Mouse (Mus musculus) lung, embryonic 14.5 days (tissue): ENCODE measurements around the gene Tnik. TPM values are rescaled to one million over a fixed set of nuclear protein-coding genes. Genes with fewer than 3 reads are reported as not detected.

Experiments
- ATAC-seq: fragments of 200-750 bp; cut with Nextera tagmentation; 2 replicates; pipeline ENCODE4 v1.8.0; 2017; ENCODE audit warnings: mild to moderate bottlenecking, moderate TSS enrichment, moderate library complexity; ENCODE audit not compliant: insufficient read depth
- DNase-seq: peaks from one replicate; pipeline ENCODE4 v3.0.0-alpha.2; 2015
- H3K27ac ChIP-seq: fragments of 300-500 bp; sonication (generic); 2 replicates; pipeline ENCODE4 v1.5.1; 2014; ENCODE audit warnings: low read depth, mild to moderate bottlenecking, moderate library complexity
- H3K27me3 ChIP-seq: fragments of 300-500 bp; sonication (generic); 2 replicates; pipeline ENCODE4 v1.6.1; 2014; ENCODE audit warnings: low read length, control low read depth; ENCODE audit not compliant: insufficient read depth
- H3K36me3 ChIP-seq: fragments of 300-500 bp; sonication (generic); 2 replicates; pipeline ENCODE4 v1.6.1; 2014; ENCODE audit warnings: control low read depth; ENCODE audit not compliant: insufficient read depth
- H3K4me1 ChIP-seq: fragments of 300-500 bp; sonication (generic); 2 replicates; pipeline ENCODE4 v1.6.1; 2014; ENCODE audit warnings: antibody characterized with exemption, control low read depth; ENCODE audit not compliant: insufficient read depth
- H3K4me2 ChIP-seq: fragments of 300-500 bp; sonication (generic); 2 replicates; pipeline ENCODE4 v1.6.1; 2014; ENCODE audit warnings: mild to moderate bottlenecking
- H3K4me3 ChIP-seq: fragments of 300-500 bp; sonication (generic); 2 replicates; pipeline ENCODE4 v1.5.1; 2014; ENCODE audit warnings: low read depth, low read length
- H3K9ac ChIP-seq: fragments of 300-500 bp; sonication (generic); 2 replicates; pipeline ENCODE4 v1.6.1; 2014
- H3K9me3 ChIP-seq: fragments of 300-500 bp; sonication (generic); 2 replicates; pipeline ENCODE4 v1.6.1; 2016; ENCODE audit warnings: low read depth, low read length, control low read depth
- CTCF ChIP-seq: IDR thresholded peaks from 2 replicates; pipeline ENCODE4 v1.5.1; 2016; ENCODE audit warnings: antibody characterized with exemption, low read depth
- WGBS: fragments of 180-500 bp; shearing (Covaris S2); extraction: QIAGEN DNeasy Blood & Tissue Kit; methylation state at CpG from one replicate; pipeline ENCODE4 v1.1.7; 2014; 5-methylcytosine and 5-hydroxymethylcytosine counted together
- polyA plus RNA-seq: library from polyadenylated mRNA; unstranded; fragments of >200 nt; fragmentation: Nextera tagmentation; extraction: Ambion mirVana; gene quantifications from 2 replicates; pipeline ENCODE4 v1.2.1, GENCODE M21; 2014

The Tnik gene
- polyA plus RNA-seq, 1 experiment from 2014 or later = 13.6 TPM

- no peaks in the 10 kb centered on the region for H3K36me3 ChIP-seq
- H3K27ac ChIP-seq = no peak overlapping the region
- WGBS = 52% methylated on average over 4 of the region's 4 CpGs
- H3K4me2 ChIP-seq = peak overlapping the region; percentile 96
- H3K9ac ChIP-seq = no peak overlapping the region
- ATAC-seq (no peak), DNase-seq (no peak)
- peak overlapping the region; percentile 61; the same call in 1 of the 2 replicates for H3K4me3 ChIP-seq
- H3K4me1 ChIP-seq = 0 out of 2 replicates have a peak, but pooled peaks cover 7% of the 10 kb centered on the region
- TF ChIP-seq CTCF = no peak
- H3K9me3 ChIP-seq = no peaks in the 10 kb centered on the region
- no peaks in the 10 kb centered on the region for H3K27me3 ChIP-seq
Observed at GRCm38 (mm10) chr3:28265183-28265582, 2.2 kb downstream of the Tnik start.

- H3K9ac ChIP-seq = no peak overlapping the region
- peak overlapping the region; percentile 4; the same call in 1 of the 2 replicates for H3K4me2 ChIP-seq
- TF ChIP-seq CTCF = no peak
- ATAC-seq (no peak), DNase-seq (no peak)
- H3K27ac ChIP-seq = no peak overlapping the region
- no peaks in the 10 kb centered on the region for H3K27me3 ChIP-seq
- peak overlapping the region; percentile 61; the same call in 1 of the 2 replicates for H3K4me3 ChIP-seq
- H3K9me3 ChIP-seq = no peaks in the 10 kb centered on the region
- 0 out of 2 replicates have a peak, but pooled peaks cover 7% of the 10 kb centered on the region for H3K4me1 ChIP-seq
- 85% methylated on average over 5 of the region's 5 CpGs for WGBS
- no peaks in the 10 kb centered on the region for H3K36me3 ChIP-seq
Observed at GRCm38 (mm10) chr3:28265656-28266055, 2.6 kb downstream of the Tnik start.

GRCm38 (mm10) chr3:28267211-28267610 lies 4.2 kb downstream of the Tnik start:
- Histone ChIP-seq H3K9me3 (no peaks in the 10 kb centered on the region), H3K4me2 (no peak overlapping the region), H3K27me3 (no peaks in the 10 kb centered on the region), H3K27ac (no peak overlapping the region), H3K4me1 (0 out of 2 replicates have a peak, but pooled peaks cover 7% of the 10 kb centered on the region), H3K9ac (no peak overlapping the region), H3K4me3 (no peak overlapping the region), H3K36me3 (no peaks in the 10 kb centered on the region)
- no peak for TF ChIP-seq CTCF
- 64% methylated on average over 7 of the region's 7 CpGs for WGBS
- DNase-seq = no peak
- ATAC-seq = no peak

- H3K4me1 ChIP-seq = 0 out of 2 replicates have a peak, but pooled peaks cover 7% of the 10 kb centered on the region
- no peak overlapping the region for H3K4me2 ChIP-seq
- H3K27me3 ChIP-seq = no peaks in the 10 kb centered on the region
- TF ChIP-seq CTCF = no peak
- H3K4me3 ChIP-seq = no peak overlapping the region
- ATAC-seq (no peak), DNase-seq (no peak)
- no peaks in the 10 kb centered on the region for H3K36me3 ChIP-seq
- 58% methylated on average over 2 of the region's 2 CpGs for WGBS
- no peaks in the 10 kb centered on the region for H3K9me3 ChIP-seq
- H3K9ac ChIP-seq = no peak overlapping the region
- H3K27ac ChIP-seq = no peak overlapping the region
Observed at GRCm38 (mm10) chr3:28269716-28270115, 6.7 kb downstream of the Tnik start.

- Histone ChIP-seq H3K4me2 (no peak overlapping the region), H3K9me3 (no peaks in the 10 kb centered on the region), H3K27me3 (no peaks in the 10 kb centered on the region), H3K9ac (no peak overlapping the region), H3K4me3 (no peak overlapping the region), H3K4me1 (no peaks in the 10 kb centered on the region), H3K36me3 (no peaks in the 10 kb centered on the region), H3K27ac (no peak overlapping the region)
- ATAC-seq (no peak), DNase-seq (no peak)
- TF ChIP-seq CTCF = no peak
Observed at GRCm38 (mm10) chr3:28271884-28272283, 8.9 kb downstream of the Tnik start.

GRCm38 (mm10) chr3:28274763-28275162 lies 11.7 kb downstream of the Tnik start:
- Histone ChIP-seq H3K4me3 (no peak overlapping the region), H3K4me2 (no peak overlapping the region), H3K9ac (no peak overlapping the region), H3K27ac (no peak overlapping the region), H3K9me3 (no peaks in the 10 kb centered on the region), H3K36me3 (no peaks in the 10 kb centered on the region), H3K27me3 (no peaks in the 10 kb centered on the region), H3K4me1 (no peaks in the 10 kb centered on the region)
- WGBS = 81% methylated on average over 4 of the region's 4 CpGs
- ATAC-seq = no peak
- no peak for TF ChIP-seq CTCF
- no peak for DNase-seq

GRCm38 (mm10) chr3:28289693-28290092 lies 26.7 kb downstream of the Tnik start:
- TF ChIP-seq CTCF = no peak
- H3K27ac ChIP-seq = no peak overlapping the region
- DNase-seq (no peak), ATAC-seq (no peak)
- no peak overlapping the region for H3K9ac ChIP-seq
- WGBS = 67% methylated on average over 1 of the region's 1 CpGs
- no peaks in the 10 kb centered on the region for H3K9me3 ChIP-seq
- no peaks in the 10 kb centered on the region for H3K27me3 ChIP-seq
- no peak overlapping the region for H3K4me3 ChIP-seq
- H3K36me3 ChIP-seq = no peaks in the 10 kb centered on the region
- H3K4me2 ChIP-seq = no peak overlapping the region
- no peaks in the 10 kb centered on the region for H3K4me1 ChIP-seq

- H3K36me3 ChIP-seq = no peaks in the 10 kb centered on the region
- H3K9me3 ChIP-seq = no peaks in the 10 kb centered on the region
- H3K4me1 ChIP-seq = no peaks in the 10 kb centered on the region
- ATAC-seq = peak; percentile 82
- WGBS = 53% methylated on average over 4 of the region's 4 CpGs
- TF ChIP-seq CTCF = no peak
- 0 out of 2 replicates have a peak overlapping the region, but pooled peaks have one; percentile 33 for H3K27ac ChIP-seq
- no peak overlapping the region for H3K4me3 ChIP-seq
- no peaks in the 10 kb centered on the region for H3K27me3 ChIP-seq
- no peak overlapping the region for H3K9ac ChIP-seq
- peak; percentile 69 for DNase-seq
- H3K4me2 ChIP-seq = no peak overlapping the region
Observed at GRCm38 (mm10) chr3:28301378-28301777, 38.4 kb downstream of the Tnik start.
